Mouse (Mus musculus) macrophage (primary cell): ENCODE data around the gene Manbal. TPM values are rescaled to one million over a fixed set of nuclear protein-coding genes. Genes with fewer than 3 reads are reported as not detected.

Source experiments
- H3K27ac ChIP-seq: fragments of 350-480 bp; formaldehyde crosslinking; 2 replicates; pipeline ENCODE4 v1.9.0; 2021
- H3K36me3 ChIP-seq: fragments of 350-480 bp; formaldehyde crosslinking; 2 replicates; pipeline ENCODE4 v1.9.0; 2021; ENCODE audit errors: inconsistent target
- H3K4me3 ChIP-seq: fragments of 350-480 bp; formaldehyde crosslinking; 2 replicates; pipeline ENCODE4 v1.9.0; 2021; ENCODE audit errors: inconsistent target
- H3K79me2 ChIP-seq: fragments of 350-480 bp; formaldehyde crosslinking; 2 replicates; pipeline ENCODE4 v1.9.0; 2021; ENCODE audit errors: inconsistent target
- WGBS: methylation state at CpG from one replicate; pipeline ENCODE4 v1.1.7; 2026; ENCODE audit warnings: inconsistent platforms; ENCODE audit not compliant: missing documents; 5-methylcytosine and 5-hydroxymethylcytosine counted together
- polyA plus RNA-seq: library from polyadenylated mRNA; stranded (reverse); fragments of 250-400 nt; gene quantifications from 3 replicates; pipeline ENCODE4 v1.2.4, GENCODE M21; 2018; ENCODE audit warnings: inconsistent platforms

The Manbal gene
- polyA plus RNA-seq, 1 experiment from 2014 or later: 36.1 TPM

DNA sequence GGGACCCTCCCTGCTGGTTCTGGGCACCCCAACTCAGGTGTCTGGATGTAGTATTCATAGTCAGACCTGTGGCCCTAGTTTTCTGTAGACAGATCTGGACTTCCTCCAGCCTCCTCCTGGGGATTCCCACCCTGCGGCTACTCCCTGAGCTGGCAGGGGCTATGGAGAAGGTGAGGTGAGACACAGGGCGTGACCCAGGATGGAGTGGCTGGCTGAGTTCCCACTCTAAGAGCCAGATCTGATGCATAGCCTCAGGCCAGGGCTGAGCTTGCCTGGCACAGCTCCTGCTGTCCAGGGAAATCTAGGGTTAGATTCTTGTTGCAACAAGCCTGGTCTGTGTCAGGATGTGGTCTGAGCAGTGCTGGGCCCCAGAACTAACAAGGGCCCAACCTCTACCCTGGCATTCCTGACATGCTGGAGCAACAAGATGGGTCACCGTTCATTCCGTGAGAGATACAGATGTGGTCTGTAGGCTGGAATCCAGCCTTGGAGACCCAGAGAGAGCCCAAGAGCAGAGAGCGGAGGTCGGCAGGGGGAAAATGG lies 43.8 kb downstream of the Manbal start:
- no peaks in the 10 kb centered on the region for H3K36me3 ChIP-seq
- no peak overlapping the region for H3K27ac ChIP-seq
- no peaks in the 10 kb centered on the region for H3K79me2 ChIP-seq
- H3K4me3 ChIP-seq: no peak overlapping the region
- 97% methylated on average over 6 of the region's 6 CpGs for WGBS

DNA sequence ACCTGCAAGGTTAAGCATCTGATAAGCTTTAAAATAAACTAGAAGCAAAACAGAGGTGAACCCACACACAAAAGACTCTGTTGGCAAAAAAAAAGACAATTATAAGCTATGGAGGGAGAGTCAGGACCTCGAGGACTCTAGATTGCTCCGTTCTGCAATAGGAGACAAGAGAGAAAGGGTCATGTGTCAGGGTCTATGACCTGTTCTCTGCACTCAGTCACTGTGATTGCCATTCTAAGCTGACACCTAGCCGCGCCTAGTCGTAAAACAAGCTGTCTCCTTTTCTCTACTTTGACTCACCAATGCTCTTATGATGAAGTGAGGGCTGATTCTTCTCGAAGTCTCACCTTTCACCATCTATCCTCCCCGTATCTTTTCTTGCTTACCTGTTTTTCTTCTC lies 45.1 kb downstream of the Manbal start:
- 86% methylated on average over 7 of the region's 7 CpGs for WGBS
- H3K4me3 ChIP-seq: no peak overlapping the region
- no peaks in the 10 kb centered on the region for H3K36me3 ChIP-seq
- H3K79me2 ChIP-seq: no peaks in the 10 kb centered on the region
- no peak overlapping the region for H3K27ac ChIP-seq

DNA sequence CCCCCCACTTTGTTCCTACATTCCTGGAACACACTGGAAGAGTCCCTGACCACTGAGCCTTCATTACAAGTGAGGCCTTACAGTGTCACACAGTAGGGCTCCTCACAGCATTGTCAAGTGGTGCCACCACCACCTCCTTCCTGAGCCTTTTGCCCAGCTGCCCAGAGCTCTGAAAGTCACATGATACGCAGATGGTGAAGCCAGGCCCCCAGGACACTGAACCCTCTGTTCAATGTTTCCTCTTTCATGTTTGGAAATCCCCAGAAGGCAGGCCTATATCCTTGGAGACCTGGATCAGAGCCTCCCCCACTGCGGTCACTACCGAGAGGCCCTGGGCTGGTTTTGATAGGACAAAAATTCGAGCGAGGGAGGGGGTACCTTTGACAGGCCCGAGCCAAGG lies 49.8 kb downstream of the Manbal start:
- Histone ChIP-seq H3K79me2 (no peaks in the 10 kb centered on the region), H3K27ac (no peak overlapping the region), H3K36me3 (no peaks in the 10 kb centered on the region), H3K4me3 (no peak overlapping the region)
- 86% methylated on average over 6 of the region's 6 CpGs for WGBS

- Histone ChIP-seq H3K79me2 (no peaks in the 10 kb centered on the region), H3K36me3 (no peaks in the 10 kb centered on the region), H3K4me3 (no peak within 1 kb of the TSS), H3K27ac (no peak within 1 kb of the TSS)
- 66% methylated on average over 13 of the region's 13 CpGs for WGBS
These were observed 50.8 kb downstream of the Manbal start, which contains the start of gene Src for GRCm38 (mm10) chr2:157418206-157418605. Gene Src, plus strand, starts transcription at chr2:157418444.

GRCm38 (mm10) chr2:157418609-157419071 lies 51.2 kb downstream of the Manbal start:
- Histone ChIP-seq H3K4me3 (no peak overlapping the region), H3K79me2 (no peaks in the 10 kb centered on the region), H3K27ac (no peak overlapping the region), H3K36me3 (no peaks in the 10 kb centered on the region)
- 34% methylated on average over 2 of the region's 7 CpGs for WGBS

GRCm38 (mm10) chr2:157419506-157419905 lies 52.1 kb downstream of the Manbal start:
- Histone ChIP-seq H3K36me3 (no peaks in the 10 kb centered on the region), H3K27ac (no peak overlapping the region), H3K79me2 (no peaks in the 10 kb centered on the region), H3K4me3 (no peak overlapping the region)

DNA sequence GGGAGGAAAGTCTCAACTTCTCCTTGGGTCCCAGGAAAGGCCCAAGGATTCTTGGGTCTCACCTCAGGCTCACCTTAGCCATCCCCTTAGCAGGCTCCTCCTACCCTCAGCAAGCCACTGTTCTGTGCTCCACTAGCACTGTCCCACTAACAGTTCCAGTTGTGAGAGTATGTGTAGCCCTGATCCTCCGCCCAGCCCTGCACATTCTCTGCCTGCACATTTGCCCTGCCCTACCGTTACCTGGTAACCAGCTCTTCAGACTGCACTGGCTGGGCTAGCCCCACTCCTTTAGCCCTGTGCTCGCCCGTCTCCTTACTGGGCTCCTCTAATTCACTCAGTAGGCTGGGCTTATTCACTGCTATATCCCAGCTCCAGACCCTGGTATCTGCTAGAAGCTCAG lies 53.0 kb downstream of the Manbal start:
- Histone ChIP-seq H3K4me3 (no peak overlapping the region), H3K27ac (no peak overlapping the region), H3K79me2 (no peaks in the 10 kb centered on the region), H3K36me3 (no peaks in the 10 kb centered on the region)
- 96% methylated on average over 4 of the region's 4 CpGs for WGBS

- WGBS: 91% methylated on average over 10 of the region's 11 CpGs
- Histone ChIP-seq H3K79me2 (no peaks in the 10 kb centered on the region), H3K4me3 (no peak overlapping the region), H3K36me3 (no peaks in the 10 kb centered on the region), H3K27ac (no peak overlapping the region)
These were observed 54.8 kb downstream of the Manbal start for GRCm38 (mm10) chr2:157422062-157422655.

DNA sequence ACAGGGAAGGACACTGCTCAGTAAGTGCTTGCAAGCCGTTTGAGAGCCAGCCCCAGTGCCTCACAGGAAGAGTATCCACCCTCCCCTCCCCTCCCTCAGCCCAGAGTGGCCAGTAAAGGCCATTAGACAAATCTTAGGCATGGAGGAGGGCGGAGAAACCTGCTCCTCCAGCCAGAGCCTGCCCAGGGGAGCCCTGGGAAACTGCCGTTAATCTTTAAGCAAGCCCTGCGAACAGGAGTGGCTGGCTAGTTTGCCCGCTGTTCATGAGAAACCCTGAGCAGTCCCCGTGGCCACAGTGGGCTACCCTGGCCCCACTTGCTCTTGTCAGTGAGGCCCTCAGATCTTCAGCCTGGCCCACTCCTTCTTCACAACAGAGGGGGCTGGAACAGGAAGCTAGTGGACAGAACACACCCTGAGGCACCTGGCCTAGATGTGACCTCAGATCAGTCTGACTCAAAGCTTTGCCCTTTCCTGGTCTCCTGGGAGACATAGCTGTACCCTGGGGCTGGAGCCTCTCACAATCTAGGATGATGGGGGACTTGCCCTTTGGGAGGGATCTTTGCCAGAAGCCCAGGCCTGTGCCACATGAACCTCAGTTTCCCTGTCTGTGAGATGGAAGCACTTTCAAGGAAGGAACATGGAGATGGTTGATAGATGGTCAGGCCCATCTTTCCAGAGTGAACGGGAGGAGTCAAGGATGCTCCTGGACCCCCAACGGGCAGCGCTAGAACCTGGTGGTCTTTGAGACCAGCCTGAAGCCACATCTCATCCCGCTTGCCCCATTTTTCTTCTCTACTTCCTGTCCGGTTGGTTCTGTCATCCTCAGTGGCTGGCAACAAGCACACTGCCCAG lies 55.7 kb downstream of the Manbal start:
- H3K36me3 ChIP-seq: no peaks in the 10 kb centered on the region
- no peak overlapping the region for H3K27ac ChIP-seq
- no peaks in the 10 kb centered on the region for H3K79me2 ChIP-seq
- H3K4me3 ChIP-seq: no peak overlapping the region
- 80% methylated on average over 11 of the region's 11 CpGs for WGBS

GRCm38 (mm10) chr2:157423706-157424125 lies 56.3 kb downstream of the Manbal start:
- WGBS: 31% methylated on average over 9 of the region's 21 CpGs
- Histone ChIP-seq H3K36me3 (no peaks in the 10 kb centered on the region), H3K27ac (no peak overlapping the region), H3K4me3 (no peak overlapping the region), H3K79me2 (no peaks in the 10 kb centered on the region)

GRCm38 (mm10) chr2:157424126-157424903 lies 56.9 kb downstream of the Manbal start:
- 7% methylated on average over 71 of the region's 98 CpGs for WGBS
- H3K79me2 ChIP-seq: no peaks in the 10 kb centered on the region
- H3K4me3 ChIP-seq: no peak overlapping the region
- no peak overlapping the region for H3K27ac ChIP-seq
- no peaks in the 10 kb centered on the region for H3K36me3 ChIP-seq

GRCm38 (mm10) chr2:157424904-157425642 lies 57.7 kb downstream of the Manbal start:
- WGBS: 90% methylated on average over 16 of the region's 16 CpGs
- Histone ChIP-seq H3K36me3 (no peaks in the 10 kb centered on the region), H3K79me2 (no peaks in the 10 kb centered on the region), H3K27ac (no peak overlapping the region), H3K4me3 (no peak overlapping the region)

GRCm38 (mm10) chr2:157425643-157425988 lies 58.2 kb downstream of the Manbal start:
- no peak overlapping the region for H3K27ac ChIP-seq
- H3K36me3 ChIP-seq: no peaks in the 10 kb centered on the region
- H3K4me3 ChIP-seq: no peak overlapping the region
- no peaks in the 10 kb centered on the region for H3K79me2 ChIP-seq
- 93% methylated on average over 6 of the region's 6 CpGs for WGBS

- no peaks in the 10 kb centered on the region for H3K79me2 ChIP-seq
- no peaks in the 10 kb centered on the region for H3K36me3 ChIP-seq
- no peak overlapping the region for H3K4me3 ChIP-seq
- 84% methylated on average over 6 of the region's 6 CpGs for WGBS
- H3K27ac ChIP-seq: no peak overlapping the region
These were observed 58.8 kb downstream of the Manbal start for GRCm38 (mm10) chr2:157426171-157426570.
